Mouse (Mus musculus) heart, embryonic 12.5 days (tissue): ENCODE measurements at regions not wholly inside any gene's neighbourhood (a gene's known extent, or its start where the extent isn't known, plus 50 kb on each side); places are given as distances from the start of the nearest gene placed in this dataset.
"Not testable (repeated sequence)": the region's sequence is repeated elsewhere in the genome, so short reads cannot be mapped to it uniquely, and the experiment has no call there.

Experiments
- ATAC-seq: fragments of 200-750 bp; cut with Nextera tagmentation; 2 replicates; pipeline ENCODE4 v1.8.0; 2017; ENCODE audit warnings: moderate TSS enrichment, moderate library complexity; ENCODE audit not compliant: insufficient number of reproducible peaks, low FRiP score
- H3K27ac ChIP-seq: fragments of 300-500 bp; sonication (generic); 2 replicates; pipeline ENCODE4 v1.5.1; 2016; ENCODE audit warnings: mild to moderate bottlenecking, moderate library complexity; ENCODE audit not compliant: poor library complexity, severe bottlenecking
- H3K27me3 ChIP-seq: fragments of 300-500 bp; sonication (generic); replicated peaks from 2 replicates; pipeline ENCODE4 v1.6.1; 2016; ENCODE audit warnings: mild to moderate bottlenecking, moderate library complexity
- H3K36me3 ChIP-seq: fragments of 300-500 bp; sonication (generic); 2 replicates; pipeline ENCODE4 v1.6.1; 2016; ENCODE audit warnings: mild to moderate bottlenecking, moderate library complexity
- H3K4me1 ChIP-seq: fragments of 300-500 bp; sonication (generic); replicated peaks from 2 replicates; pipeline ENCODE4 v1.6.1; 2016; ENCODE audit warnings: mild to moderate bottlenecking
- H3K4me2 ChIP-seq: fragments of 300-500 bp; sonication (generic); 2 replicates; pipeline ENCODE4 v1.6.1; 2016; ENCODE audit warnings: mild to moderate bottlenecking, moderate library complexity
- H3K4me3 ChIP-seq: fragments of 300-500 bp; sonication (generic); 2 replicates; pipeline ENCODE4 v1.5.1; 2016; ENCODE audit warnings: mild to moderate bottlenecking
- H3K9ac ChIP-seq: fragments of 300-500 bp; sonication (generic); 2 replicates; pipeline ENCODE4 v1.6.1; 2016; ENCODE audit warnings: mild to moderate bottlenecking, moderate library complexity
- H3K9me3 ChIP-seq: fragments of 300-500 bp; sonication (generic); replicated peaks from 2 replicates; pipeline ENCODE4 v1.6.1; 2016; ENCODE audit warnings: mild to moderate bottlenecking, moderate library complexity
- WGBS: fragments of 180-500 bp; shearing (Covaris S2); methylation state at CpG from one replicate; pipeline ENCODE4 v1.1.7; 2016; 5-methylcytosine and 5-hydroxymethylcytosine counted together

DNA sequence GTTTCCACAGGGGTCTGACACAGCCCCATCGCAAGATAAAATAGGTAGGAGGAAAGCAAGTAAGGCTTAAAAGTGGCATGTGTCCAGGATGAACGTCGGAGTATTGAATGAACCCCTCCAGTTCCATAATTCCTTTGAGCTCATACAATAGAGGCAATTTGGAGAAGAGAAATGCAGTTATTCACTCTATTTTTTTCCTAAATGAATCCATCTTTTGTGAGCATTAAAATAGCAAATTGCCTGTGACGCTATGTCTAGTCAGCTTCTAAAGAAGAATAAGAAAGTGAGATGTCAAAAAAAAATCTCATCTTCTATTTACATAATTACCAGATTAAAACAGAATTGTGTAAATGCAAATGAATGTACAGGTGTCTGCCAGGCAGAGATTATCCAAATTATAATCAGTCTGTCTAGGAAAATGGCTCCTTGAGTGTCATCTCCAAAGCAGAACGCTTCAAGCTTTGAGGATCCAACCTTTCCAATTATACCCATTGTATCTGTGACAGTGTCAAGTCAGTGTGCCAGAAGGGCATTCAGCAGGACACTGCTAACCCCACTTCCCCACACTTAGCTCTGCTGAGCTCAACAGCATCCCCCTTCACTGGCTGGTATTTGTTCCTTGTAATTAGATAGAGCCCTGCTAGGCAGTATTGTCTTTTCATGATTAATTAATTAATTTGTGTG, 567.2 kb upstream of the Sox11 start:
- H3K9me3 ChIP-seq = no peaks in the 10 kb centered on the region
- H3K36me3 ChIP-seq = no peaks in the 10 kb centered on the region
- H3K4me1 ChIP-seq = no peaks in the 10 kb centered on the region
- no peak overlapping the region for H3K9ac ChIP-seq
- 84% methylated on average over 5 of the region's 5 CpGs for WGBS
- ATAC-seq = no peak
- no peak overlapping the region for H3K27ac ChIP-seq
- no peak overlapping the region for H3K4me3 ChIP-seq
- no peaks in the 10 kb centered on the region for H3K27me3 ChIP-seq
- H3K4me2 ChIP-seq = no peak overlapping the region

DNA sequence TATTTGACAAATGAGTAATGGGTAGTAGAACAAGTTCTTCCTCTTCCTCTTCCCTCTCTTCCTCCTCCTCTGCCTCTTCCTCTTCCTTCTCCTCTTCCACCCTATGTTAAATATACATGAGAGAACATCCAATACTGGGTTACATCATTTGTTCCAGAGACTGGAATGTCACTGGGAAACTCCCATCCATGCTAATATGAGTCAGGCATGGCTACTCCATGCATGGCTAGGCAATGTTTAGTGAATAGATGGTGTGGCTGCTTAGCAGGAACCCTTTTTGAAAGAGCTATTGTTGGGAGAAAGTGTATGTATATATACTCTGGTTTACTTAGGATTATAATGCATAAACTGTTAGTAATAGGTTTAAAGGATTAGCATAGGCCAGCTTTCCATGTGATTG, 554.3 kb upstream of the Sox11 start:
- H3K9ac ChIP-seq, ATAC-seq, H3K4me2 ChIP-seq, H3K27ac ChIP-seq, H3K36me3 ChIP-seq, H3K4me3 ChIP-seq, H3K4me1 ChIP-seq, H3K9me3 ChIP-seq, H3K27me3 ChIP-seq: not testable (repeated sequence)

DNA sequence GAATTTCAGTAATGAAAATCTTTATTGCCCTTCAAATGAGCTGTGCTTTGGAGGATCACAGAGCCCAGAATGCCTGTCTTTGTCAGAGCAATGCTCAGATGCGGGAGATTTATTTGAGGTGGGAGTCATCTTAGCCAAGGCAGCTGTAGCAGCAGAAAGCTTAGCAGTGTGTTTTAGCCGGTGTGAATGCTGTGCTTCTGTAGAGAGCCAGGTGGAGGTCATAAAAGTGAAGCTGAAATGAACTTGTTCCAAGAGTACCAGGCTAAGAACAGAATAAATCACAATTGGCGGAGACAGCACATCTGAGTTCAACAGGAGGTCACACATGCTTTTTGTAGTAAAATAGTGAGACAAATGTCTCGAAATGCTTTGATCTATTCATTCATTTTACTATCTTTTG, 539.3 kb upstream of the Sox11 start:
- H3K36me3 ChIP-seq = no peaks in the 10 kb centered on the region
- no peak overlapping the region for H3K27ac ChIP-seq
- no peak overlapping the region for H3K4me2 ChIP-seq
- no peaks in the 10 kb centered on the region for H3K4me1 ChIP-seq
- H3K27me3 ChIP-seq = no peaks in the 10 kb centered on the region
- no peaks in the 10 kb centered on the region for H3K9me3 ChIP-seq
- no peak overlapping the region for H3K4me3 ChIP-seq
- whole genome bisulfite sequencing = 69% methylated on average over 4 of the region's 4 CpGs
- no peak for ATAC-seq
- H3K9ac ChIP-seq = no peak overlapping the region

DNA sequence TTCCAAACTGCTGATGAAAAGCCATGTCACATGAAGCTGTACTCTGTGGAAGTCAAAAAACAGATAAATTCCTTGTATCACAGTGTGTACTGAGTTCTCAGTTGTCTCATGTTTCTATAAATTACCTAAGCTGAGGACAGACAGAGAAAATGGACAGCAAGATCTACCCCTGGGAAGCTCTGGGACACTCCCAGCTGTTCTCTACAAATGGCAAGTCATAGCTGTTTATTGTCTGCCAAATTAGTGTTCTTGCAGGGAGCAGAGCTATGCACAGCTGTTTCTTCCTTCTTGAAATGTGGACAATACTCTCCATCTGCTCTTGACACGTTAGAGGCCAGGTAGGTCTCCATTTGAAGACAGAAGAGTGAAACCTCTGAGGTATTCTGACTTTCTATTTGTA, 524.0 kb upstream of the Sox11 start:
- H3K27me3 ChIP-seq = no peaks in the 10 kb centered on the region
- no peaks in the 10 kb centered on the region for H3K36me3 ChIP-seq
- no peak overlapping the region for H3K4me3 ChIP-seq
- H3K4me2 ChIP-seq = no peak overlapping the region
- H3K9me3 ChIP-seq = 0 out of 2 replicates have a peak, but pooled peaks cover 5% of the 10 kb centered on the region
- H3K27ac ChIP-seq = no peak overlapping the region
- WGBS = 73% methylated on average over 1 of the region's 1 CpGs
- no peak for ATAC-seq
- no peak overlapping the region for H3K9ac ChIP-seq
- H3K4me1 ChIP-seq = no peaks in the 10 kb centered on the region

DNA sequence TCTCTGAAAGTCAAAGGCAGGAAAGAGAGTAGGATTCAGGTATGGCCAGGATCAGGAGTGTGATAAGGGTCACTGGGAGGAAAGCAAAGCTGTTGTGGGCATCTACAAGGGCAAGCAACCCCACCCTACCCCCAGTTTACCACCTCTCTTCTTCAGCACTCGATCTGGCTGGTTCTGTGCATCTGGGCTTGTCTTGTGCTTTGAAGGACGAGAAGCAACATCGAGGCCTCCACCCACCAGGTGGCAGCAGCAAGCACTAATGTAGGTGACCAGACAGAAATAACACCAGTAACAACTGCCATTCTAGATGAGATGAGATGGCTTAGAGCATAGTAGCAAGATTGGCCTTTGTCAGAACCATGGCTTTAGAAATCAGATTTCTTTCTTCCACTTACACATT, 507.2 kb upstream of the Sox11 start:
- ATAC-seq = no peak
- no peaks in the 10 kb centered on the region for H3K36me3 ChIP-seq
- H3K27me3 ChIP-seq = no peaks in the 10 kb centered on the region
- no peak overlapping the region for H3K27ac ChIP-seq
- H3K4me1 ChIP-seq = no peaks in the 10 kb centered on the region
- H3K4me3 ChIP-seq = no peak overlapping the region
- no peak overlapping the region for H3K4me2 ChIP-seq
- WGBS = 82% methylated on average over 3 of the region's 3 CpGs
- no peaks in the 10 kb centered on the region for H3K9me3 ChIP-seq
- H3K9ac ChIP-seq = no peak overlapping the region

DNA sequence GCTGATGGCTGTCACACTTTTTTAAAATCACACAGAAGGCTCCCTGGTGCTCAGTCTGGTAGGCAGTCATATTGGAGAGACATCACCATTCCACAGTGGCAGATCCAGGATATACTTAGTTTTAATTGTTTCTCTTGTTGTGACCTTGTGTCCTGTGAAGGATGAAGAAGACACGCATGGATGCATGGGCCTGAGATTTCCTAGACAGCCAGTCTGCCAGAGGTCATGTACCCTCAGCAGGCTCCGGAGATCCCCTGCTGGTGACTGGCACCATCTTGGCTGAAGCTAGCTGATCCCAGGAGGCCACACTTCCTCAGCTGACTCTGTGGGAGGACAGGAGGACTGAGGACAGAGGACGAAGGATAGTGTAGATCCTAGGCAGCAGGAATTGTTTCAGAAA, 506.7 kb upstream of the Sox11 start:
- ATAC-seq = no peak
- H3K36me3 ChIP-seq = no peaks in the 10 kb centered on the region
- 79% methylated on average over 3 of the region's 3 CpGs for WGBS

DNA sequence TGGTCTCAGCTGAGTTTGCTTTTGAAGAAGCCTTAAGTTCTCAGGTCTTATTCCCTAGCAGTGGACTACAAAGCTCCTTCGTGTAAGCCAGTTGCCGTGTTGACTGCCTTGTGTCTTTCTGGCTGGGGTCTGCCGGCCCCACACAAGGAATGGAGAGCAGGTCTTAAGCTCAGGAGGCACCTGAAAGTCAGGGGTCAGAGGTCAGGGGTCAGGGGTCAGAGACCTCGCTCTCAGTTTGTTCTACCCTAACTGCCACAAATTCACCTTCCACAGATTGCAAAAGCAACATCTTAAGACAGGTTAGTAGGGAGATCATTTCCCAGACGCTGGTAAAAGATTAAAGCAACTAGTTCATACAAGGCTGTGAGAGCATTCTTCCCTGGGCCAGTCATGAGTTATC, 505.8 kb upstream of the Sox11 start:
- Histone ChIP-seq H3K4me2 (no peak overlapping the region), H3K4me3 (no peak overlapping the region), H3K27me3 (no peaks in the 10 kb centered on the region), H3K36me3 (no peaks in the 10 kb centered on the region), H3K9ac (no peak overlapping the region), H3K27ac (no peak overlapping the region), H3K9me3 (no peaks in the 10 kb centered on the region), H3K4me1 (no peaks in the 10 kb centered on the region)
- ATAC-seq = no peak
- WGBS = 76% methylated on average over 5 of the region's 5 CpGs

More for the DNA sequence above, 506.7 kb upstream of the Sox11 start:
- no peak overlapping the region for H3K27ac ChIP-seq
- no peak overlapping the region for H3K4me2 ChIP-seq
- no peaks in the 10 kb centered on the region for H3K9me3 ChIP-seq
- H3K4me3 ChIP-seq = no peak overlapping the region
- H3K9ac ChIP-seq = no peak overlapping the region
- H3K4me1 ChIP-seq = no peaks in the 10 kb centered on the region
- no peaks in the 10 kb centered on the region for H3K27me3 ChIP-seq

DNA sequence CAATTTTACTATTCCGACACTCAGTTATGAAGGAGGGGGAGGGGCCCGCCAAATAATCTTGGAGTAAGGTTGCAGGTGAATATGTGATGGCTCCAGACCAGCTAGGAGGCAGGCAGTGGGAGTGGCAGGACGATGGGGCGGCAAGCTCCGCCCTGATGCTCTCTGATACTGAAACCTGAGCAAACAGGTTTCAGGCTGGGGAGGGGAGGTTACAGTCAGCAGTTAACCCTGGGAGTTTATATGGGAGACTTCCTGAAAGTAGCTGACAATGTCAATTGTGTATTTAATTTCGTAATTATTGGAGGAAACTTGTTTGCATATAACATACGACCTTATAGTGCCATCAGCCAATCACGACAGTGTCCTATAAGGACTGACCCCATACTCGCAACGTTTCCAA, 505.0 kb upstream of the Sox11 start:
- no peak for ATAC-seq
- WGBS = 65% methylated on average over 10 of the region's 10 CpGs
- no peak overlapping the region for H3K9ac ChIP-seq

DNA sequence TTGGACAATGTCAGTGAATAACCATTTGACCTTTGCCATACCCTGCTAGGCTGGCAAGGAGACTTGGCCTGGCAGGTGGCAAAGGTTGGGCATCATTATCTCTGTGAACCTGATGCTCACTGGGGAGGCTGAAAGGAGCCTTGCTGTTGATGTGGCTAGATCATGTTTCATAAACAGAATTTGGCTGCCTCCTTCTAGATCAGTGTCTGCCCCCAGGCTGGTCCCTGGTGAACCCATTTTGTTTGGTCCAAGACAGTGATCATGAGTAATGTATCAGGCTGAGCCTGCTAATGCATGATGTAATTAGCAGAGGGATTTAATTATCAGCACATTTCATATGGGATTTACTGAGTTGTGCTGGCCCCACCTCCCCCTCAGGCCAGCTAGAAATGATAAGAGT, 502.6 kb upstream of the Sox11 start:
- Histone ChIP-seq H3K4me1 (no peaks in the 10 kb centered on the region), H3K27me3 (no peaks in the 10 kb centered on the region), H3K4me3 (no peak overlapping the region), H3K36me3 (no peaks in the 10 kb centered on the region), H3K9ac (no peak overlapping the region), H3K4me2 (no peak overlapping the region), H3K27ac (no peak overlapping the region), H3K9me3 (no peaks in the 10 kb centered on the region)
- no peak for ATAC-seq

More for the DNA sequence above, 505.0 kb upstream of the Sox11 start:
- no peak overlapping the region for H3K4me3 ChIP-seq
- H3K4me1 ChIP-seq = no peaks in the 10 kb centered on the region
- no peaks in the 10 kb centered on the region for H3K9me3 ChIP-seq
- H3K27me3 ChIP-seq = no peaks in the 10 kb centered on the region
- no peak overlapping the region for H3K4me2 ChIP-seq
- no peak overlapping the region for H3K27ac ChIP-seq
- no peaks in the 10 kb centered on the region for H3K36me3 ChIP-seq

DNA sequence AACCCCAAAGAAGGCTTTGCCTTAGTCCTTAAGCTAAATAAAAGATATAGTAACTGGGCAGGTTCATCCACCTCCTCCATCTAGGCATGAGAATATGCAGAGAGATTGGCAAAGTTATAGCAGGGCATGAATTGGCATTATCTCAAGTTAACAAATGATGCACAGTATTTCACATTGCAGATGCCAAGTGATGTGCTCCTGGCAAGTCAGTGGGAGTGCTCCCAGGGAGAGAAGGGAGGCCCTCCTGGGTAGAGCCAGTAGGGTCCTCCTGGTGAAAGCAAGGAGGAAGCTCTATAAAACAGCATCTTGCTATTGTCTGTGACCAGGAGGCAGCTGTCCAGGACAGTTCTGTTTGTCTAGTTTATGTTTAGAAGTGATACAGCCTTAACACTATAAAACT, 496.6 kb upstream of the Sox11 start:
- Histone ChIP-seq H3K9ac (no peak overlapping the region), H3K4me2 (no peak overlapping the region), H3K27ac (no peak overlapping the region), H3K36me3 (no peaks in the 10 kb centered on the region), H3K27me3 (no peaks in the 10 kb centered on the region), H3K4me1 (no peaks in the 10 kb centered on the region), H3K4me3 (no peak overlapping the region), H3K9me3 (no peaks in the 10 kb centered on the region)
- no peak for ATAC-seq

DNA sequence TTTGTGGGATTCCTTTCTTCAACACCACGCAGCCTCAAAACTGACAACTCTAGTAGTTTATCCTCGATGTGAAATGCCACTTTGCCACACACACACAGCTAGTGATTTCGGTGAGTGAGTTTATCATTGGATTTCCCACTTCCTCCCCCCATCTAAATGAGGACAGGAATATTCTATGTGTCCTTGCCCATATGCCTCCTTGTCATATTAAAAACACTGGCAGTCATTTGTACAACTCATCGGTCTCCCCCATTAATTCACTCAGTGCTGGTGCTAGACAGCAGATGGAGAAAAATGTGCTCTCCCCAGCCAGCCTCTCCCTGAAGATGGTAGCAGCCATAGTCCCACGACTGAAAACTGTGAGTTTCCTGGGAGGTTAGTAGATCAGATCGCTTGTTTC, 496.0 kb upstream of the Sox11 start:
- Histone ChIP-seq H3K9ac (no peak overlapping the region), H3K9me3 (no peaks in the 10 kb centered on the region), H3K4me3 (no peak overlapping the region), H3K36me3 (no peaks in the 10 kb centered on the region), H3K27me3 (no peaks in the 10 kb centered on the region), H3K4me2 (no peak overlapping the region), H3K27ac (no peak overlapping the region), H3K4me1 (no peaks in the 10 kb centered on the region)
- ATAC-seq = no peak
- 80% methylated on average over 6 of the region's 6 CpGs for WGBS

DNA sequence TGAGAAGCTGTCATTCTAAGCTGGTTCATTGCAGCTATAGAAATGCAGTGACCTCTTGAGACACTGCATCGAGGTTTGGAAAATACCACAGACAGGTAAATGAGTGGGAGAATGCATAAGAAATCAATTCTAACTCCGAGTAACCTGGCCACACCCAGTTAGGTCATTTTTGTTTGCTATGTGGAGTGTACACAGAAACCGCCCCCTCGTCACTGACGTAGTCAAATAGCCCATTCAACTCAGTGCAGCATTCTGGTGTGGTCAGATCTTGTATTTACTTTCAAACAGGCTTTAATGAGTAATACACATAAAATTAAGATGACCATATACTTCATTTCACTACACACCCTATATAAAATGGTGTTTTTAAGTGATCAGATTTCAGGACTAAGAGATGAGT, 483.8 kb upstream of the Sox11 start:
- Histone ChIP-seq H3K9me3 (no peaks in the 10 kb centered on the region), H3K27me3 (no peaks in the 10 kb centered on the region), H3K4me3 (no peak overlapping the region), H3K4me2 (no peak overlapping the region), H3K27ac (no peak overlapping the region), H3K9ac (no peak overlapping the region), H3K36me3 (no peaks in the 10 kb centered on the region), H3K4me1 (peaks cover 9% of the 10 kb centered on the region)
- ATAC-seq = no peak
- WGBS = 83% methylated on average over 5 of the region's 5 CpGs
